Mouse (Mus musculus): Measurements from ENCODE around the gene Serpinb5. TPM values are rescaled to one million over a fixed set of nuclear protein-coding genes. Genes with fewer than 3 reads are reported as not detected.
"Not testable (repeated sequence)": the region's sequence is repeated elsewhere in the genome, so short reads cannot be mapped to it uniquely, and the experiment has no call there.

Serpinb5 gene
- total and polyA plus RNA-seq, 2 experiments from 2014 or later: 0.06 TPM; not detected in 1

DNA sequence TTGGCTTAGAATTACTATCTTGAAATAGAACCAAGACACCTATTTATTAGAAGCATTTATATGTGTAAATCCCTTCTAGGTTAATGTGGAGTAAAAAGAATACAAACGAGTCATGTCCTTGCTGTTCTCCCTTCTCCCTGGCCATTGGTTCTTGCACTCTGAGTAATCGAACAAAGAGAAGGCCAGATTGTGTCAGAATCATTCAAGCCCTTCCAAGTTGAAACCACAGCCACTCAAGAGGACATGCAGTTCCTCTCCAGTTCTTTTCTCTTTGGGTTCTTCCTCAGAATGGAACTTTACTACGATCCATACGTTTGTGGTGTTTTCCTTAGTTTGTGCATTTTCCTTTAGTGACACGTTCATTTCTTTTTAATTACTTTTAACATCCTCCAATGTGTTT is 22.4 kb downstream of the Serpinb5 start:
- Histone ChIP-seq H3K27me3 (ENCODE audit: insufficient read depth, low read length) (no peaks in the 10 kb centered on the region), H3K36me3 (ENCODE audit: insufficient read depth) (no peaks in the 10 kb centered on the region), H3K9me3 (ENCODE audit: low read length) (no peaks in the 10 kb centered on the region), H3K9ac (no peak overlapping the region), H3K4me3 (ENCODE audit: low read depth, low read length) (no peak overlapping the region), H3K4me1 (ENCODE audit: insufficient read depth) (no peaks in the 10 kb centered on the region), H3K27ac (ENCODE audit: low read depth, low read length) (no peak overlapping the region), H3K4me2 (ENCODE audit: low read depth) (no peak overlapping the region)
- no peak for ATAC-seq
- no peak for TF ChIP-seq CTCF (IDR thresholded peaks at IDR 0.05; ENCODE audit: low read depth)
- DNase-seq: no peak
- WGBS: 69% methylated on average over 5 of the region's 5 CpGs

DNA sequence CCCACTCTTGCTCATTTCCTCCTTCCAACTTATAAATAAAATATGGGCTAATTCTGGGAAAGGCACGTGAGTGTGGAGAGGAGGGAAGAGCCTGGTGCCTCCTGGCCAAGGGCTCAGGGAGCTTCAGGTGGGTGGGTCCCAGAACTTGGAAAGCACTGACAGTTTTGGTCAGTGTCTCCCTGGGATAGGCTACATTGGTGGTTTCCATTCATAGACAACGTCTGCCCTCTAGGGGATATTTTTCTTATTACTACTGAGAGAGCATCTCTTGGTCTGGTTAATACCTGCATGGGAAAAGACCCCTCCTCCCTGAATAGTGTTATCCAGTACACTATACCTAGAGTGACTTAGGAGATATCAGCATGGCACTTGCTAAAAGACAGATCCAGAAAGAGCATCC is 22.8 kb downstream of the Serpinb5 start:
- Histone ChIP-seq H3K27me3 (ENCODE audit: insufficient read depth, low read length) (no peaks in the 10 kb centered on the region), H3K36me3 (ENCODE audit: insufficient read depth) (no peaks in the 10 kb centered on the region), H3K4me2 (ENCODE audit: low read depth) (no peak overlapping the region), H3K9ac (no peak overlapping the region), H3K9me3 (ENCODE audit: low read length) (no peaks in the 10 kb centered on the region), H3K4me1 (ENCODE audit: insufficient read depth) (no peaks in the 10 kb centered on the region), H3K27ac (ENCODE audit: low read depth, low read length) (no peak overlapping the region), H3K4me3 (ENCODE audit: low read depth, low read length) (no peak overlapping the region)
- TF ChIP-seq CTCF (IDR thresholded peaks at IDR 0.05; ENCODE audit: low read depth): no peak; the same call in 1 of the 2 replicates
- ATAC-seq: peak; percentile 58
- WGBS: 7% methylated on average over 2 of the region's 2 CpGs
- no peak for DNase-seq

DNA sequence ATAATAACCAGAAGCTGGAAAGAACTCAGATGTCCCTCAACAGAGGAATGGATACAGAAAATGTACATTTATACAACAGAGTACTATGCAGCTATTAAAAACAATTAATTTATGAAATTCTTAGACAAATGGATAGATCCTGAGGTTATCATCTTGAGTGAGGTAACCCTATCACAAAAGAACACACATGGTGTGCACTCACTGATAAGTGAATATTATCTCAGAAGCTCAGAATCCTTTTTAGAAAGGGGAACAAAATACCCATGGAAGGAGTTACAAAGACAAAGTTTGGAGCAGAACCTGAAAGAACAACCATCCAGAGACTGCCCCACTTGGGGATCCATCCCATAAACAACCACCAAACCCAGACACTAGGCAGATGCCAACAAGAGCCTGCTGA is 34.2 kb downstream of the Serpinb5 start:
- not testable (repeated sequence) for H3K9me3 ChIP-seq (ENCODE audit: low read length); H3K4me2 ChIP-seq (ENCODE audit: low read depth); H3K9ac ChIP-seq; DNase-seq; ATAC-seq; H3K27me3 ChIP-seq (ENCODE audit: insufficient read depth, low read length); H3K27ac ChIP-seq (ENCODE audit: low read depth, low read length); H3K36me3 ChIP-seq (ENCODE audit: insufficient read depth); H3K4me1 ChIP-seq (ENCODE audit: insufficient read depth); H3K4me3 ChIP-seq (ENCODE audit: low read depth, low read length)

- Histone ChIP-seq H3K36me3 (ENCODE audit: insufficient read depth) (no peaks in the 10 kb centered on the region), H3K4me1 (ENCODE audit: insufficient read depth) (no peaks in the 10 kb centered on the region), H3K4me3 (ENCODE audit: low read depth, low read length) (no peak overlapping the region), H3K9me3 (ENCODE audit: low read length) (no peaks in the 10 kb centered on the region), H3K9ac (no peak overlapping the region), H3K27ac (ENCODE audit: low read depth, low read length) (no peak overlapping the region), H3K4me2 (ENCODE audit: low read depth) (no peak overlapping the region), H3K27me3 (ENCODE audit: insufficient read depth, low read length) (no peaks in the 10 kb centered on the region)
- peak; percentile 1 for DNase-seq
- ATAC-seq: 0 out of 2 replicates have a peak, but pooled peaks have one; percentile 34
- peak; percentile 62 for TF ChIP-seq CTCF (IDR thresholded peaks at IDR 0.05; ENCODE audit: low read depth)
- 39% methylated on average over 4 of the region's 4 CpGs for WGBS
Measured at GRCm38 (mm10) chr1:106901406-106901805, 40.4 kb downstream of the Serpinb5 start.

GRCm38 (mm10) chr1:106931954-106932353 is 71.0 kb downstream of the Serpinb5 start:
- no peak for TF ChIP-seq CTCF (IDR thresholded peaks at IDR 0.05; ENCODE audit: low read depth)
- ATAC-seq (no peak), DNase-seq (no peak)
- 86% methylated on average over 4 of the region's 4 CpGs for WGBS
- Histone ChIP-seq H3K27ac (ENCODE audit: low read depth, low read length) (no peak overlapping the region), H3K9ac (no peak overlapping the region), H3K9me3 (ENCODE audit: low read length) (no peaks in the 10 kb centered on the region), H3K36me3 (ENCODE audit: insufficient read depth) (no peaks in the 10 kb centered on the region), H3K4me3 (ENCODE audit: low read depth, low read length) (no peak overlapping the region), H3K4me2 (ENCODE audit: low read depth) (no peak overlapping the region), H3K4me1 (ENCODE audit: insufficient read depth) (no peaks in the 10 kb centered on the region), H3K27me3 (ENCODE audit: insufficient read depth, low read length) (no peaks in the 10 kb centered on the region)

Other genes with a start within 250 kb of the Serpinb5 start
- gene Bcl2, start 146.9 kb upstream of the Serpinb5 start, total RNA-seq (2014; rRNA removed): 10.3 and 14.1 TPM in 2 replicates
- gene Bcl2, start 146.9 kb upstream of the Serpinb5 start, polyA plus RNA-seq (2015; fragmentation: Nextera tagmentation; extraction: Ambion mirVana): 3.5 and 6.3 TPM in 2 replicates
- gene Kdsr, start 101.4 kb upstream of the Serpinb5 start, total RNA-seq (2014; rRNA removed): 11.8 and 15.8 TPM in 2 replicates
- gene Kdsr, start 101.4 kb upstream of the Serpinb5 start, polyA plus RNA-seq (2015; fragmentation: Nextera tagmentation; extraction: Ambion mirVana): 13.4 and 17.8 TPM in 2 replicates
- gene Vps4b, start 64.4 kb upstream of the Serpinb5 start, total RNA-seq (2014; rRNA removed): 30.8 and 31.5 TPM in 2 replicates
- 20.2 and 27.7 TPM in 2 replicates for gene Vps4b, start 64.4 kb upstream of the Serpinb5 start, polyA plus RNA-seq (2015; fragmentation: Nextera tagmentation; extraction: Ambion mirVana)
- gene Serpinb12, start 73.3 kb downstream of the Serpinb5 start, total RNA-seq (2014; rRNA removed): not detected in 2 replicates
- not detected in 2 replicates for gene Serpinb12, start 73.3 kb downstream of the Serpinb5 start, polyA plus RNA-seq (2015; fragmentation: Nextera tagmentation; extraction: Ambion mirVana)
- not detected in 2 replicates for gene Serpinb13, start 119.8 kb downstream of the Serpinb5 start, total RNA-seq (2014; rRNA removed)
- not detected in 2 replicates for gene Serpinb13, start 119.8 kb downstream of the Serpinb5 start, polyA plus RNA-seq (2015; fragmentation: Nextera tagmentation; extraction: Ambion mirVana)
- not detected in 2 replicates for gene Serpinb3a, start 191.1 kb downstream of the Serpinb5 start, total RNA-seq (2014; rRNA removed)
- gene Serpinb3a, start 191.1 kb downstream of the Serpinb5 start, polyA plus RNA-seq (2015; fragmentation: Nextera tagmentation; extraction: Ambion mirVana): not detected in 2 replicates
- not detected in 2 replicates for gene Serpinb3d, start 222.3 kb downstream of the Serpinb5 start, total RNA-seq (2014; rRNA removed)
- gene Serpinb3d, start 222.3 kb downstream of the Serpinb5 start, polyA plus RNA-seq (2015; fragmentation: Nextera tagmentation; extraction: Ambion mirVana): 0.12 TPM in 1 of 2 replicates, not detected in the other

Measured in forebrain, postnatal 0 days (tissue).